Mouse (Mus musculus) retina, adult 2 months (tissue): ENCODE data around the gene Lce1e.
"Not testable (repeated sequence)": the region's sequence is repeated elsewhere in the genome, so short reads cannot be mapped to it uniquely, and the experiment has no call there.

Experiments
- DNase-seq: peaks from one replicate; pipeline ENCODE4 v3.0.0-alpha.2; 2012; ENCODE audit warnings: low read depth, low spot score

Gene Lce1e

DNA sequence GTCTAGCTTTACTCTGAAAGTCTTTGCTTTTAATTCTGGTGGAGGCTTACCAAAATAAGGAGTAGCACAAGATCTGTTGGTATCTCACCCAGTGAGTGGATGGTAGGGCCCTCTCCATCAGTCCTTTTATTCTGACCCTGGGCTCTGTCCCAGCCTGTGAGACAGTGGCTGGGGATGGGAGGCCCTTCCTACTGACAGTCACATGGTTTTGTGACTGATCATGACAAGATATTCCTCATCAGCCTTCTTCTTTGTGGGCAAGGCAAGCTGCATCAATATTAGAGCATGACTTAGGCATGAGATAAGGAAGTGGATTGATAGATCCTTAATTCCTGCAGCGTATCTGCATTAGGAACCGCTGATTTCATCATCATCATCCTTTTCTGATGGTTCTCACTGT is at the start of gene Lce1e:
TSS of gene Lce1e (minus strand) at position 101 of the 400 bp plus-strand sequence.
- DNase-seq: no peak

DNA sequence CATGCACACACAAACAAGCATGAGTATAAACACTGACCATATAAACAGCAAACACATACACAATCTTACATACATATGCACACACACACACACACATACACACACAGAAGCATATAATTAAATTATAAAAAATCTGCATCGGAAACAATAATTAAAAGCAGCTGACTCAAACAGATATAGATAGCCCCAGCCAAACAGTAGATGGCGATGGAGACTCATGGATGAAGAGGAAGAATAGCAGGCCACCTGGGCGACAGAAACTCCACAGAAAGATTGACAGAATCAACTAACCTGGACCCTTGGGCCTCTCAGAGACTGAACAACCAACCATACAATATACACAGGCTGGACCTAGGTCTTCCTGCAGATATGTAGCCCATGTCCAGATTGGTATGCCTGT is 44.3 kb upstream of the Lce1e start:
- DNase-seq: no peak

DNA sequence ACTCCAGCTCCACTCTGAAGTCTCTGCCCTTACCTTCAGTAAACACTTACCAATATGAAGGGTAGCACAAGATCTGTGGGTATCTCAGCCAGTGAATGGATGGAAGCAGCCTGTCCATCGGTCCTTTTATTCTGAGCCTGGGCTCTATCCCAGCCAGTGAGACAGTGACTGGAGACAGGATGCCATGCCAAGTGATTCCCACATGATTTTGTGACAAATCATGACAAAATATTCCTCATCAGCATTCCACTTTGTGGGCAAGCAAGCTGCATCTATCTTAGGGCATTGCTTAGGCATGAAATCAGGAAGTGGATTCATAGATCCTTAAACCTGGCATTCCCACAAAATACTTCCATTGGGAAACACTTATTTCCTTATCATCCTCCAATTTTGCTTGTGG is 43.4 kb upstream of the Lce1e start, which contains the start of gene Lce1g:
TSS of gene Lce1g (minus strand) at position 101 of the 400 bp plus-strand sequence.
- DNase-seq: no peak

DNA sequence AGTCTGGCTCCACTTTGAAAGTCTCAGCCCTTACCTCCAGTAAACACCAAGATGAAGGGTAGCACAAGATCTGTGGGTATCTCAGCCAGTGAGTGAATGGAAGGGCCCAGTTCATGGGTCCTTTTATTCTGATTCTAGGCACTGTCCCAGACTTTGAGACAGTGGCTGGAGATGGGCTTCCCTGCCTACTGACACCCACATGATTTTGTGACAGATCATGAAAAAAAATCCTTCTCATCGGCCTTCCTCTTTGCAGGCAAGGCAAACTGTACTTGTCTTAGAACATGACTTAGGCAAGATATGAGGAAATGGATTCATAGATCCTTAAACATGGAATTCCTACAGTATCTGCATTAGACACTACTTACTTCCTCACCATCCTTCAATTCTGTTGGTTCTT is 30.1 kb upstream of the Lce1e start, which contains the start of gene Gm38119:
TSS of gene Gm38119 (minus strand) at position 101 of the 400 bp plus-strand sequence.
- no peak for DNase-seq

DNA sequence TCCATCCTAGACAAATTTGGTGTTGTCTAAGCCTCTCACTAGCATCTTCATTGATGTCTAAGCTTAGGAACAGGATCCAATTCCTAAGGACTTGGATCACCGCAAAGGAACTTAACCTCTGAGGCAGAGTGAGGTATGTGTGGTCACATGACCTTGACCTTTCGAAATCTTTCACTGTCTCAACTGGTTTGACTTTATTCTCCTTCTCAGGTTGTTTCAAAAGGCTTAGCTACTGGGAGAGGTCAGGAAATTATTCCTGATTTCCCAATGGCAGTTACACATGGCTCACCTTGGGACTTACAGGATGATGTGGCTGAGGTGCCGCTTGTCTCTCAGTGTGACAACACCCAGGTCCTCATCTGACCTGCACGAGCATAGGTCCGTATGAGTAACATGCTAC is 13.8 kb upstream of the Lce1e start:
- DNase-seq: no peak

DNA sequence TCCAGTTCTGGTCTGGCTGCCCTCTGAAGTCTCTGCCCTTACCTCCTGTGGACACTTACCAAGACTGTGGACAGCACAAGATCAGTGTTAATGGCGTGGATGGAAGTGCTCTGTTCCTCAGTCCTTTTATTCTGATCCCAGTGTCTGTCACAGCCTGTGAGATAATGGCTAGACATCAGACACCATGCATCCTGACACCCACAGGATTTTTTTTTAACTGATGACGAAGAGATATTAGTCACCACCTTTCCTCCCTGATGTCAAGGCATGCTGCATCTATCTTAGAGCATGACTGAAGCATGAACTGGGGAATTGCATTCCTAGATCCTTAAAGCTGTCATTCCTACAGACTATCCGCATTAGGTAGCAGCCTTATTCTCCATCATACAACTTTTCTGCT is 11.4 kb upstream of the Lce1e start, which contains the start of gene Lce1f:
TSS of gene Lce1f (minus strand) at position 101 of the 400 bp plus-strand sequence.
- no peak for DNase-seq

DNA sequence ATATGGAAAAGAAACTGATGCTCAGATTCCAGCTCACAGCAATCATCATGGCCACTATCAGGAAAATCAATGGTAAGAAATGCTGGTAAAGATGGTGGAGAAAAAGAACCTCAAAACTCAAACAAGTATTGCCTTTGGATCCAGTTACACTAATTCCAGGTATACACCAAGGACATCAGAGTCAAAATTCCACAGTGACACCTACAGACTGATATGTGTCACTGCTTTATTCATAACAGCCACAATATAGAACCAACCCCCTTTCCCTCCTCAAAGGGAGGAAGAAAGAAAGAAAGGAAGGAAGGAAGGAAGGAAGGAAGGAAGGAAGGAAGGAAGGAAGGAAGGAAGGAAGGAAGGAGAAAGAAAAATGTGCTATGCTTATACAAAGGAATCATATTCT is 6.2 kb upstream of the Lce1e start:
- no peak for DNase-seq

DNA sequence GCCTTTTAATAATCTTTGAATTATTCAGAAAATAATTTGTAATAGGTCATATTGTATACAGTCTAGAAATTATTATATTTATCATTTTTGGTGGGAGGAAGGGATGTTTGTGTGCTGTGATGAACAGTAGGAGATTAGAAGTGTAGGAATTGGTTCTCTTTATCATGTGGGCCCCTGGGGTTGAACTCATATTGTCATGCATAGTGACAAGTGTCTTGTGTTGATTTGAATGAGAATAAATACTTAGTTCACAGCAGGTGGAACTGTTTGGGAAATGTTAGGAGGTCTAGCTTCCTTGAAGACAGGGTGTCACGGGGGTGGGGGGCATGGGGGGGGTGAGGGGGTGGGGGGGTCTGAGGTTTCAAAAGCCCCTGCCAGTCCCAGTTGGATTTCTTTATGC is 14.3 kb downstream of the Lce1e start:
- no peak for DNase-seq

DNA sequence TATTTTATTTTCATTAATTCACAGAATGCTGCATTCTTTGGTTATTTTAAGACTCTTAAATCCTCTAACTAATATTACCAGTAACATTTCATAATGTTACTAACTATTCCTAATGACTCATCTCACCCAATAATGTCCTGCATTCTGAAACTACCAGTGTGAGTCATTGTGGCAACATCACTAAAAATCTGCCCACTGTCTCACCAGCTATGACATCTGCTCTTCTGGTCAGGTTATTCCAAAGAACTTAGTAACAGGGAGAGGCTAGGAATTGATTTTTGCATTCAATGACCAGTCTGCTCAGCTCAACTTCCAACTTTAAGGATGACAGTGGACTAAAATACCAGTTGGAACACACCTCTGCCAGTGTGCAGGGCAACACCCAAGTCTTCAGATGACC is 17.2 kb downstream of the Lce1e start:
- DNase-seq: no peak

DNA sequence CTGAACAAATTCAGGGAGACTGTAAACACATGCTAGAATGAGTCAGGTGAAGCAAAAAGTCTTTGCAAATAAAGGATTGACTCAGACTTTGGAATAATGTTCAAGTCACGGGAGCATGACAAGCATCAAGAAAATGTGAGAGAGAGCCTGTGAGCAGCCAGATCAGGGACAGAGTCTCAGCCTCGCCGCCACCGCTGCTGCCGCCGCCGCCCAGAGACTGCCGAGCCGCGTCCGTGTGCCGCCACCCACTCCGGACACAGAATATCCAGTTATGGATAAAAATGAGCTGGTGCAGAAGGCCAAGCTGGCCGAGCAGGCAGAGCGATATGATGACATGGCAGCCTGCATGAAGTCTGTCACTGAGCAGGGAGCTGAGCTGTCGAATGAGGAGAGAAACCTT is 19.7 kb downstream of the Lce1e start:
- DNase-seq: not testable (repeated sequence)

DNA sequence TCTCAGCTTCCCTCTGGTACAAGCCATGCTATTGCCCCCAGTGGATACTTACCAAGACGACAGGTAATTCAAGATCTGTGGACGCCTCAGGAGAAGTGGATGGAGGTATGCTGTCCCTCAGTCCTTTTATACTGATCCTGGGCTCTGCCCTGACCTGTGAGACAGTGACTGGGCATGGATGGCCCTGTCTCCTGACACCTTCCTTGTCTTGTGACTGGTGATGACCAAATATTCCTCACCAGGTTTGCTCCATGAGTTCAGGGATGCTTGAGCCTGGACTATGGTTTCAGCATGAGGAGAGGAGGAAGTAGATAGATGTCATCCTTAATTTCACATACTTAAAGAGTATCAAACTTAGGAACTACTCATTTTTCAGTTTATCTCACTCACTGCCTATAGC is 21.8 kb downstream of the Lce1e start, which contains the start of gene Lce1d:
TSS of gene Lce1d (minus strand) at position 101 of the 400 bp plus-strand sequence.
- no peak for DNase-seq

DNA sequence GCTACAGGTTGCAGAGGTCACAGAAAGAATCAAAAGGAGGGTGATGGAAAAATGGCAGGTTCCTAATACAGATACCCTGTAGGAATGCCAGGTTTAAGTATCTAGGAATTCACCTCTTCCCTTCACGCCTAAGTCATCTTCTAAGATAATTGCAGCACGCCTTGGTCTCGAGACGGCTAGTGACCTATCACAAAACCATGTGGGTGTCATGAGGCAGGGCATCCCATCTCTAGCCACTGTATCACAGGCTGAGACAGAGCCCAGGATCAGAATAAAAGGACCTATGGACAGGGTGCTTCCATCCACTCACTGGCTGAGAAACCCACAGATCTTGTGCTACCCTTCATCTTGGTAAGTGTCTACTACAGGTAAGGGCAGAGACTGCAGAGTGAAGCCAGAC is 29.9 kb downstream of the Lce1e start, which contains the start of gene Lce1c:
TSS of gene Lce1c (plus strand) at position 301 of the 400 bp plus-strand sequence.
- no peak for DNase-seq

DNA sequence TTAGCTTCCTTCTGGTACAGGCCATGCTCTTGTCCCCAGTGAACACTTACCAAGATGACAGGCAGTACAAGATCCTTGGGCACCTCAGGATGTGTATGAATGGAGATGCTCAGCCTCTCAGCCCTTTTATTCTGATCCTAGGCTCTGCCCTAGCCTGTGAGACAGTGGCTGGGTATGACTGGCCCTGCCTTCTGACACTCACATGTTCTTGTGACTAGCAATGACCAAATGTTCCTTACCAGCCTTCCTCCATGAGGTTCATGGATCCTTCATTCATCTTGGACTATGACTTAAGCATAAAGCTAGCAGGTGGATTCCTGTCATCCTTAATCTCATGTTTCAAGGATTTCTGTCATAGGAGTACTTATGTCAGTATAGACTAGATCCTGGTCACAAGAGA is 38.7 kb downstream of the Lce1e start, which contains the start of gene Lce1a2:
TSS of gene Lce1a2 (minus strand) at position 101 of the 400 bp plus-strand sequence.
- no peak for DNase-seq
